Mouse (Mus musculus): ENCODE data around the gene Ptger3. TPM values are rescaled to one million over a fixed set of nuclear protein-coding genes. Genes with fewer than 3 reads are reported as not detected.

Ptger3 gene
- total RNA-seq, 2 experiments from 2014 or later = 2.5 to 3.1 TPM

Small RNA genes lying within 50 kb of the gene (microRNA-seq; reads per million reads assigned to microRNA genes)
- gene Mir186 = 162 to 230 reads per million in 2 experiments

Other genes with a start within 250 kb of the Ptger3 start
- gene Zranb2, start 32.7 kb upstream of the Ptger3 start, total RNA-seq (2021) = 100 to 1,000 TPM; 133 to 144 TPM